20 mouse cellular contexts compared by ENCODE assay signal in the genomic region with DNA sequence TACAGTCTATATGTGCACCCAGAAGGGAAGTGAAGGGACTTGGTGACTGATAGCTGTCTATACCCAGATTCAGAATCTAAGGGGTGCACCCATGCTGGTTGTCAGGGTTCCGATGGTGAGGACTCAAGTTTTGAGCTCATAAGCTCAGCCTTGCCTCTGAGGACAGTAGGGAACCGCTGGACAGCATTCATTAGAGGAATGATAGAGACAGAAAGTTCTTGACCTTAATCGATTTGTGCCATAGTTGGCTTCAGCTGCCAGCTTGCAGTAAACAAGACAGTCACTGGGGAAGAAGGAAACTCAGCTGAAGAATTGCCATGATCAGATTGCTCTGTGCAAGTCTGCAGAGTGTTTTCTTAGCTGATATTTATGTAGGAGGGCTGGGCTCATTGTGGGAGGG.
DNase-seq lines count a peak whose midpoint lies in the region; ATAC-seq lines count a peak whose summit lies in the region.
"Had no signal": no experiment of that assay in that cellular context is flagged by ENCODE, and none has a peak within 500 bp of the region (broad histone marks: within the 10 kb centered on the region; RNA-seq: fewer than 3 reads in every experiment).

No protein-coding gene starts in this region.

- ATAC-seq in heart, embryonic 12.5 days (ENCODE audit: insufficient number of reproducible peaks, low FRiP score) = no peak
- no peak for ATAC-seq in midbrain, embryonic 11.5 days (ENCODE audit: low FRiP score)
- ATAC-seq in midbrain, embryonic 16.5 days = no peak
- ATAC-seq: activated CD4-positive, CD25-positive, alpha-beta regulatory T cell, adult 4 months; CD4-positive, CD25-positive, alpha-beta regulatory T cell, adult 4 months; Patski had no signal

- H3K27me3 ChIP-seq in heart, embryonic 12.5 days (replicated peaks) = no peaks in the 10 kb centered on the region
- H3K27me3 ChIP-seq in midbrain, embryonic 11.5 days (ENCODE audit: control insufficient read depth, insufficient read depth, low read length) = no peaks in the 10 kb centered on the region
- no peaks in the 10 kb centered on the region for H3K27me3 ChIP-seq in midbrain, embryonic 16.5 days (ENCODE audit: control insufficient read depth, insufficient read depth, low read depth, low read length)
- no peaks in the 10 kb centered on the region for H3K27me3 ChIP-seq in limb, embryonic 10.5 days (ENCODE audit: low read depth, poor library complexity, severe bottlenecking)
- H3K27me3 ChIP-seq: Patski had no signal

- DNase-seq in heart, adult 11 months = peak; percentile 68
- peak; percentile 61 for DNase-seq in midbrain, embryonic 11.5 days (ENCODE audit: low spot score, missing footprints)
- DNase-seq in limb, embryonic 10.5 days (ENCODE audit: low spot score) = peak; percentile 12
- no peak for DNase-seq in spleen, adult 12 weeks (ENCODE audit: low spot score)
- DNase-seq: adrenal gland, adult 2 months; adrenal gland, adult 8-10 months; adrenal gland, postnatal 10 days; adrenal gland, postnatal 14 days; adrenal gland, postnatal 25 days; adrenal gland, postnatal 36 days; B cell, adult 2 months; cerebellum, adult 11 months; cerebellum, adult 11-12 months; cerebellum, adult 18-20 months had no signal

- H3K4me2 ChIP-seq in heart, embryonic 12.5 days = no peak overlapping the region
- H3K4me2 ChIP-seq in midbrain, embryonic 11.5 days = no peak overlapping the region
- no peak overlapping the region for H3K4me2 ChIP-seq in midbrain, embryonic 16.5 days (ENCODE audit: low read length)

- WGBS in heart, embryonic 12.5 days = 75% methylated on average over 3 of the region's 3 CpGs
- WGBS in midbrain, embryonic 11.5 days = 78% methylated on average over 3 of the region's 3 CpGs
- 88% methylated on average over 3 of the region's 3 CpGs for WGBS in midbrain, embryonic 16.5 days
- 90% methylated on average over 3 of the region's 3 CpGs for WGBS in limb, embryonic 10.5 days

- no peak overlapping the region for H3K9ac ChIP-seq in heart, embryonic 12.5 days
- no peak overlapping the region for H3K9ac ChIP-seq in midbrain, embryonic 11.5 days (ENCODE audit: low read length)
- H3K9ac ChIP-seq in midbrain, embryonic 16.5 days (ENCODE audit: low read depth, low read length) = no peak overlapping the region

- no peak overlapping the region for H3K27ac ChIP-seq in heart, embryonic 12.5 days (ENCODE audit: poor library complexity, severe bottlenecking)
- no peak overlapping the region for H3K27ac ChIP-seq in midbrain, embryonic 11.5 days (ENCODE audit: low read depth, low read length)
- H3K27ac ChIP-seq in midbrain, embryonic 16.5 days (ENCODE audit: low read length) = no peak overlapping the region
- no peak overlapping the region for H3K27ac ChIP-seq in limb, embryonic 10.5 days

- H3K4me3 ChIP-seq in heart, embryonic 12.5 days = no peak overlapping the region
- no peak overlapping the region for H3K4me3 ChIP-seq in midbrain, embryonic 11.5 days (ENCODE audit: low read depth, low read length)
- H3K4me3 ChIP-seq in midbrain, embryonic 16.5 days (ENCODE audit: low read depth, low read length) = no peak overlapping the region
- no peak overlapping the region for H3K4me3 ChIP-seq in limb, embryonic 10.5 days

- no peaks in the 10 kb centered on the region for H3K36me3 ChIP-seq in heart, embryonic 12.5 days
- no peaks in the 10 kb centered on the region for H3K36me3 ChIP-seq in midbrain, embryonic 11.5 days (ENCODE audit: control insufficient read depth, insufficient read depth, low read length)
- no peaks in the 10 kb centered on the region for H3K36me3 ChIP-seq in midbrain, embryonic 16.5 days (ENCODE audit: control insufficient read depth, insufficient read depth, low read length)
- H3K36me3 ChIP-seq in limb, embryonic 10.5 days = no peaks in the 10 kb centered on the region
- H3K36me3 ChIP-seq: G1E had no signal

- no peaks in the 10 kb centered on the region for H3K9me3 ChIP-seq in heart, embryonic 12.5 days (replicated peaks)
- no peaks in the 10 kb centered on the region for H3K9me3 ChIP-seq in midbrain, embryonic 11.5 days (ENCODE audit: control insufficient read depth, low read length)
- H3K9me3 ChIP-seq in midbrain, embryonic 16.5 days (replicated peaks; ENCODE audit: control insufficient read depth, low read length, poor library complexity, severe bottlenecking) = no peaks in the 10 kb centered on the region
- H3K9me3 ChIP-seq in limb, embryonic 10.5 days (replicated peaks) = no peaks in the 10 kb centered on the region

- H3K4me1 ChIP-seq in heart, embryonic 12.5 days (replicated peaks) = no peaks in the 10 kb centered on the region
- no peaks in the 10 kb centered on the region for H3K4me1 ChIP-seq in midbrain, embryonic 11.5 days (ENCODE audit: control insufficient read depth, insufficient read depth, low read length)
- no peaks in the 10 kb centered on the region for H3K4me1 ChIP-seq in midbrain, embryonic 16.5 days (ENCODE audit: control insufficient read depth, insufficient read depth, low read length)
- no peaks in the 10 kb centered on the region for H3K4me1 ChIP-seq in limb, embryonic 10.5 days
